Mouse (Mus musculus): ENCODE measurements around the gene Wfdc8.
A peak's percentile ranks its signal among the peaks of the same experiment; 100 is the strongest.

Gene Wfdc8

GRCm38 (mm10) chr2:164562391-164563188 is 50.8 kb downstream of the Wfdc8 start, which contains the start of gene Wfdc2:
Gene Wfdc2 (plus strand): TSS chr2:164562413.
- DNase-seq (ENCODE audit: low spot score), result peak; percentile 21

GRCm38 (mm10) chr2:164560106-164560505 is 53.3 kb downstream of the Wfdc8 start:
- no peak for DNase-seq (ENCODE audit: low spot score)

- no peak for DNase-seq (ENCODE audit: low spot score)
Measured at GRCm38 (mm10) chr2:164558991-164559645, 54.3 kb downstream of the Wfdc8 start.

- DNase-seq (ENCODE audit: low spot score), result no peak
Measured at GRCm38 (mm10) chr2:164558426-164558825, 55.0 kb downstream of the Wfdc8 start.

- DNase-seq (ENCODE audit: low spot score), result no peak
Measured at GRCm38 (mm10) chr2:164551502-164551901, 61.9 kb downstream of the Wfdc8 start.

- no peak for DNase-seq (ENCODE audit: low spot score)
Measured at GRCm38 (mm10) chr2:164550895-164551269, 62.5 kb downstream of the Wfdc8 start.

GRCm38 (mm10) chr2:164549963-164550894 is 63.2 kb downstream of the Wfdc8 start:
- DNase-seq (ENCODE audit: low spot score), result peak; percentile 6

- no peak for DNase-seq (ENCODE audit: low spot score)
Measured at GRCm38 (mm10) chr2:164549338-164549737, 64.1 kb downstream of the Wfdc8 start.
